Mouse (Mus musculus) MEL (cell line): ENCODE measurements around the gene Upp2. TPM values are rescaled to one million over a fixed set of nuclear protein-coding genes. Genes with fewer than 3 reads are reported as not detected.

Experiments
- DNase-seq: peaks from one replicate; pipeline ENCODE4 v3.0.0; 2011; ENCODE audit warnings: low read depth, low spot score
- H3K27ac ChIP-seq: 2 replicates; pipeline ENCODE4 v1.5.1; 2012; ENCODE audit warnings: low read depth, mild to moderate bottlenecking, control low read depth, low read length, moderate library complexity; ENCODE audit not compliant: control insufficient read depth
- H3K27me3 ChIP-seq, 2 experiments: fragments of 150-350 bp in 1 of 2; sonication (generic) in 1 of 2; 2 replicates each; pipeline ENCODE4 v1.6.1; 2012; ENCODE audit warnings: low read length in 2 of 2, mild to moderate bottlenecking in 2 of 2, improper control_type of control experiment in 1 of 2, moderate library complexity in 1 of 2; ENCODE audit not compliant: insufficient read depth in 2 of 2, control insufficient read depth in 1 of 2
- H3K36me3 ChIP-seq, 2 experiments: 2 replicates each; pipeline ENCODE4 v1.6.1; 2012 to 2014; ENCODE audit warnings: low read length in 2 of 2, improper control_type of control experiment in 1 of 2, inconsistent platforms in 1 of 2, mild to moderate bottlenecking in 1 of 2; ENCODE audit not compliant: insufficient read depth in 2 of 2, control insufficient read depth in 1 of 2
- H3K4me1 ChIP-seq, 2 experiments: fragments of 150-350 bp in 1 of 2; sonication (generic) in 1 of 2; 2 replicates each; pipeline ENCODE4 v1.6.1; 2012; ENCODE audit warnings: low read length in 2 of 2, improper control_type of control experiment in 1 of 2, mild to moderate bottlenecking in 1 of 2; ENCODE audit not compliant: insufficient read depth in 2 of 2, control insufficient read depth in 1 of 2
- H3K4me3 ChIP-seq, 2 experiments: fragments of 150-350 bp in 1 of 2; sonication (generic) in 1 of 2; 2 replicates each; pipeline ENCODE4 v1.5.1; 2012; ENCODE audit warnings: low read depth in 2 of 2, low read length in 2 of 2, mild to moderate bottlenecking in 2 of 2, moderate library complexity in 2 of 2, control low read depth in 1 of 2, improper control_type of control experiment in 1 of 2; ENCODE audit not compliant: control insufficient read depth in 1 of 2, insufficient read depth in 1 of 2
- H3K79me2 ChIP-seq: 2 replicates; pipeline ENCODE4 v1.6.1; 2012; ENCODE audit warnings: mild to moderate bottlenecking, low read length, moderate library complexity; ENCODE audit not compliant: control insufficient read depth, poor library complexity, insufficient read depth
- H3K9ac ChIP-seq: 2 replicates; pipeline ENCODE4 v1.6.1; 2012; ENCODE audit warnings: low read depth, mild to moderate bottlenecking, control low read depth, low read length, moderate library complexity; ENCODE audit not compliant: control insufficient read depth, poor library complexity, severe bottlenecking
- H3K9me3 ChIP-seq: fragments of 150-350 bp; sonication (generic); replicated peaks from 2 replicates; pipeline ENCODE4 v1.6.1; 2012; ENCODE audit warnings: mild to moderate bottlenecking, low read length, improper control_type of control experiment, moderate library complexity; ENCODE audit not compliant: insufficient read depth
- BHLHE40 ChIP-seq: IDR thresholded peaks from 2 replicates; pipeline ENCODE4 v1.6.1; 2012; ENCODE audit warnings: low read depth, mild to moderate bottlenecking, inconsistent platforms, low read length, improper control_type of control experiment, borderline replicate concordance
- CHD1 ChIP-seq: IDR thresholded peaks from 2 replicates; pipeline ENCODE4 v1.6.1; 2012; ENCODE audit warnings: low read depth, mild to moderate bottlenecking, inconsistent platforms, low read length, improper control_type of control experiment
- CHD2 ChIP-seq: IDR thresholded peaks from 2 replicates; pipeline ENCODE4 v1.6.1; 2011; ENCODE audit warnings: low read length, improper control_type of control experiment
- CTCF ChIP-seq, 3 experiments: IDR thresholded peaks in 2 of 3; conservative IDR thresholded peaks in 1 of 3; 2 replicates each; pipeline ENCODE4 v1.5.1; 2011 to 2012; ENCODE audit warnings: low read length in 3 of 3, low read depth in 2 of 3, mild to moderate bottlenecking in 2 of 3, improper control_type of control experiment in 1 of 3, inconsistent platforms in 1 of 3, mixed read lengths in 1 of 3, moderate library complexity in 1 of 3; ENCODE audit not compliant: control insufficient read depth in 1 of 3, insufficient read depth in 1 of 3, poor library complexity in 1 of 3, severe bottlenecking in 1 of 3
- EP300 ChIP-seq, 2 experiments: IDR thresholded peaks; 2 replicates each; pipeline ENCODE4 v1.6.1; 2011; ENCODE audit warnings: improper control_type of control experiment in 2 of 2, low read length in 2 of 2, low read depth in 1 of 2, mild to moderate bottlenecking in 1 of 2
- HCFC1 ChIP-seq: IDR thresholded peaks from 2 replicates; pipeline ENCODE4 v1.6.1; 2012; ENCODE audit warnings: low read depth, mild to moderate bottlenecking, inconsistent platforms, low read length, improper control_type of control experiment, moderate library complexity
- KAT2A ChIP-seq: conservative IDR thresholded peaks from 2 replicates; pipeline ENCODE4 v1.6.1; 2012; ENCODE audit warnings: low read depth, low read length, improper control_type of control experiment, inconsistent platforms
- MEF2A ChIP-seq: IDR thresholded peaks from 2 replicates; pipeline ENCODE4 v1.6.1; 2014; ENCODE audit warnings: low read depth, mild to moderate bottlenecking, inconsistent platforms, low read length, improper control_type of control experiment; ENCODE audit not compliant: poor library complexity, insufficient replicate concordance, severe bottlenecking; ENCODE audit errors: extremely low read depth
- MYB ChIP-seq: IDR thresholded peaks from 2 replicates; pipeline ENCODE4 v1.6.1; 2011; ENCODE audit warnings: mild to moderate bottlenecking, low read depth, low read length, improper control_type of control experiment
- MYC ChIP-seq: IDR thresholded peaks from 2 replicates; pipeline ENCODE4 v1.6.1; 2011; ENCODE audit warnings: low read depth, mild to moderate bottlenecking, low read length, improper control_type of control experiment, moderate library complexity
- POLR2AphosphoS2 ChIP-seq: IDR thresholded peaks from 2 replicates; pipeline ENCODE4 v1.6.1; 2011; ENCODE audit warnings: low read length, improper control_type of control experiment
- RAD21 ChIP-seq: IDR thresholded peaks from 2 replicates; pipeline ENCODE4 v1.6.1; 2011; ENCODE audit warnings: mild to moderate bottlenecking, low read depth, low read length, improper control_type of control experiment
- RCOR1 ChIP-seq: IDR thresholded peaks from 2 replicates; pipeline ENCODE4 v1.6.1; 2012; ENCODE audit warnings: low read depth, mild to moderate bottlenecking, inconsistent platforms, low read length, improper control_type of control experiment
- SIN3A ChIP-seq: IDR thresholded peaks from 2 replicates; pipeline ENCODE4 v1.6.1; 2012; ENCODE audit warnings: low read length, improper control_type of control experiment, inconsistent platforms
- TAL1 ChIP-seq: IDR thresholded peaks from 2 replicates; pipeline ENCODE4 v1.6.1; 2012; ENCODE audit warnings: mild to moderate bottlenecking, inconsistent platforms, low read length, moderate library complexity, mixed read lengths
- TBP ChIP-seq: IDR thresholded peaks from 2 replicates; pipeline ENCODE4 v1.8.0; 2011; ENCODE audit warnings: low read depth, low read length, improper control_type of control experiment
- USF1 ChIP-seq: IDR thresholded peaks from 2 replicates; pipeline ENCODE4 v1.6.1; 2014; ENCODE audit warnings: low read depth, mild to moderate bottlenecking, inconsistent platforms, low read length, improper control_type of control experiment, moderate library complexity
- USF2 ChIP-seq, 2 experiments: IDR thresholded peaks; 2 replicates each; pipeline ENCODE4 v1.6.1; 2011 to 2012; ENCODE audit warnings: improper control_type of control experiment in 2 of 2, low read length in 2 of 2, borderline replicate concordance in 1 of 2, inconsistent platforms in 1 of 2, low read depth in 1 of 2, mild to moderate bottlenecking in 1 of 2; ENCODE audit not compliant: insufficient read depth in 1 of 2
- ZC3H11A ChIP-seq: IDR thresholded peaks from 2 replicates; pipeline ENCODE4 v1.6.1; 2012; ENCODE audit warnings: low read depth, mild to moderate bottlenecking, inconsistent platforms, low read length, improper control_type of control experiment
- polyA plus RNA-seq, 2 experiments: library from polyadenylated mRNA; stranded (reverse) in 1 of 2; unstranded in 1 of 2; fragments of >175 nt in 1 of 2; fragments of >200 nt in 1 of 2; gene quantifications; 2 replicates each; pipeline versions ENCODE4 v1.2.1 to v1.2.4; 2012; ENCODE audit warnings: low replicate concordance in 2 of 2, low read depth in 1 of 2; ENCODE audit not compliant: insufficient read length in 2 of 2, insufficient read depth in 1 of 2, missing spikeins in 1 of 2
- total RNA-seq: library from RNA; depleted of rRNA; stranded (reverse); fragments of 300-350 nt; gene quantifications from 2 replicates; pipeline ENCODE4 v1.2.3, GENCODE M21; 2012

Gene Upp2
- total and polyA plus RNA-seq, 3 experiments, result not detected

- Histone ChIP-seq H3K36me3 (no peaks in the 10 kb centered on the region), H3K4me1 (no peaks in the 10 kb centered on the region), H3K9ac (no peak overlapping the region), H3K4me3 (no peak overlapping the region), H3K27ac (no peak overlapping the region), H3K9me3 (no peaks in the 10 kb centered on the region), H3K27me3 (no peaks in the 10 kb centered on the region; a peak in 1 of 4 replicates), H3K79me2 (no peaks in the 10 kb centered on the region)
- TF ChIP-seq SIN3A (no peak), TAL1 (no peak), CTCF (IDR thresholded peaks at IDR 0.05 in 2 of 3, conservative IDR thresholded peaks at IDR 0.05 in 1 of 3; ENCODE audit: control insufficient read depth in 1 of 3, insufficient read depth in 1 of 3, low read depth in 2 of 3, low read length in 3 of 3, poor library complexity in 1 of 3, severe bottlenecking in 1 of 3) (no peak), HCFC1 (no peak), MYC (no peak), RCOR1 (no peak), CHD2 (no peak), ZC3H11A (no peak), MEF2A (no peak)
- no peak for DNase-seq
Measured at GRCm38 (mm10) chr2:58546264-58546663, 20.8 kb upstream of the Upp2 start.

- Histone ChIP-seq H3K9ac (no peak overlapping the region), H3K4me3 (no peak overlapping the region), H3K36me3 (no peaks in the 10 kb centered on the region), H3K79me2 (no peaks in the 10 kb centered on the region), H3K27ac (no peak overlapping the region), H3K9me3 (no peaks in the 10 kb centered on the region), H3K27me3 (no peaks in the 10 kb centered on the region; a peak in 1 of 4 replicates), H3K4me1 (no peaks in the 10 kb centered on the region)
- TF ChIP-seq HCFC1, result no peak
- TF ChIP-seq CTCF (IDR thresholded peaks at IDR 0.05 in 2 of 3, conservative IDR thresholded peaks at IDR 0.05 in 1 of 3; ENCODE audit: control insufficient read depth in 1 of 3, insufficient read depth in 1 of 3, low read depth in 2 of 3, low read length in 3 of 3, poor library complexity in 1 of 3, severe bottlenecking in 1 of 3), result no peak
- no peak for TF ChIP-seq CHD1
- no peak for TF ChIP-seq EP300 (IDR thresholded peaks at IDR 0.05; ENCODE audit: low read depth in 1 of 2, low read length in 2 of 2)
- TF ChIP-seq BHLHE40, result no peak
- no peak for TF ChIP-seq MYC
- TF ChIP-seq POLR2AphosphoS2, result no peak
- no peak for TF ChIP-seq RAD21
- DNase-seq, result no peak
Measured at GRCm38 (mm10) chr2:58548943-58549342, 18.2 kb upstream of the Upp2 start.

- no peak overlapping the region for H3K27ac ChIP-seq
- no peak for DNase-seq
- H3K36me3 ChIP-seq, result no peaks in the 10 kb centered on the region
- no peaks in the 10 kb centered on the region for H3K9me3 ChIP-seq
- no peaks in the 10 kb centered on the region for H3K79me2 ChIP-seq
- no peak overlapping the region for H3K9ac ChIP-seq
- H3K4me3 ChIP-seq, result no peak overlapping the region
- TF ChIP-seq USF1 (no peak), MYC (no peak), TBP (no peak), CHD1 (no peak), ZC3H11A (no peak), USF2 (IDR thresholded peaks at IDR 0.05; ENCODE audit: borderline replicate concordance in 1 of 2, insufficient read depth in 1 of 2, low read depth in 1 of 2, low read length in 2 of 2) (no peak), KAT2A (no peak), RAD21 (no peak), BHLHE40 (no peak), MYB (no peak)
- H3K4me1 ChIP-seq, result no peaks in the 10 kb centered on the region
- H3K27me3 ChIP-seq, result no peaks in the 10 kb centered on the region; a peak in 1 of 4 replicates
Measured at GRCm38 (mm10) chr2:58549960-58550359, 17.1 kb upstream of the Upp2 start.
